Mouse (Mus musculus): ENCODE measurements around the gene Cgref1.

The Cgref1 gene

GRCm38 (mm10) chr5:30917348-30917747 is 28.0 kb downstream of the Cgref1 start:
- no peak for DNase-seq (ENCODE audit: low read depth, low spot score)

- no peak for DNase-seq (ENCODE audit: low read depth, low spot score)
Measured at GRCm38 (mm10) chr5:30916841-30917240, 28.6 kb downstream of the Cgref1 start.

GRCm38 (mm10) chr5:30915974-30916433 is 29.4 kb downstream of the Cgref1 start:
- DNase-seq (ENCODE audit: low read depth, low spot score) = peak; percentile 73

- DNase-seq (ENCODE audit: low read depth, low spot score) = no peak
Measured at GRCm38 (mm10) chr5:30915456-30915855, 29.9 kb downstream of the Cgref1 start.

GRCm38 (mm10) chr5:30914849-30915248 is 30.5 kb downstream of the Cgref1 start:
- DNase-seq (ENCODE audit: low read depth, low spot score) = no peak

GRCm38 (mm10) chr5:30914101-30914635 is 31.2 kb downstream of the Cgref1 start:
- no peak for DNase-seq (ENCODE audit: low read depth, low spot score)

- DNase-seq (ENCODE audit: low read depth, low spot score) = no peak
Measured at GRCm38 (mm10) chr5:30913060-30913841, 32.1 kb downstream of the Cgref1 start, which contains the start of gene Emilin1. Gene Emilin1, plus strand, starts transcription at chr5:30913402.

- DNase-seq (ENCODE audit: low read depth, low spot score) = no peak
Measured at GRCm38 (mm10) chr5:30912156-30912555, 33.2 kb downstream of the Cgref1 start.

- no peak for DNase-seq (ENCODE audit: low read depth, low spot score)
Measured at GRCm38 (mm10) chr5:30910481-30910880, 34.9 kb downstream of the Cgref1 start.

- DNase-seq (ENCODE audit: low read depth, low spot score) = no peak
Measured at GRCm38 (mm10) chr5:30909863-30910262, 35.5 kb downstream of the Cgref1 start.

GRCm38 (mm10) chr5:30909300-30909659 is 36.1 kb downstream of the Cgref1 start:
- DNase-seq (ENCODE audit: low read depth, low spot score) = no peak

GRCm38 (mm10) chr5:30908426-30909299 is 36.7 kb downstream of the Cgref1 start:
- no peak for DNase-seq (ENCODE audit: low read depth, low spot score)

GRCm38 (mm10) chr5:30907413-30908059 is 37.9 kb downstream of the Cgref1 start, which contains the start of gene Ost4:
Gene Ost4, minus strand, starts transcription at chr5:30907788.
- DNase-seq (ENCODE audit: low read depth, low spot score) = peak; percentile 98

- no peak for DNase-seq (ENCODE audit: low read depth, low spot score)
Measured at GRCm38 (mm10) chr5:30901860-30902259, 43.5 kb downstream of the Cgref1 start.

GRCm38 (mm10) chr5:30890375-30890774 is 55.0 kb downstream of the Cgref1 start:
- no peak for DNase-seq (ENCODE audit: low read depth, low spot score)

GRCm38 (mm10) chr5:30889088-30889754 is 56.2 kb downstream of the Cgref1 start:
- DNase-seq (ENCODE audit: low read depth, low spot score) = peak; percentile 92

GRCm38 (mm10) chr5:30888337-30889087 is 56.9 kb downstream of the Cgref1 start, which contains the start of gene Agbl5:
Gene Agbl5, plus strand, starts transcription at chr5:30888694.
- DNase-seq (ENCODE audit: low read depth, low spot score) = peak; percentile 98

GRCm38 (mm10) chr5:30887858-30888336 is 57.5 kb downstream of the Cgref1 start:
- peak; percentile 97 for DNase-seq (ENCODE audit: low read depth, low spot score)

GRCm38 (mm10) chr5:30887331-30887761 is 58.0 kb downstream of the Cgref1 start:
- peak; percentile 95 for DNase-seq (ENCODE audit: low read depth, low spot score)

- DNase-seq (ENCODE audit: low read depth, low spot score) = no peak
Measured at GRCm38 (mm10) chr5:30886731-30887130, 58.7 kb downstream of the Cgref1 start.

All from A20 (cell line).